Mouse (Mus musculus) retina, postnatal 7 days (tissue): ENCODE data around the gene Ubl4a.
"Not testable (repeated sequence)": the region's sequence is repeated elsewhere in the genome, so short reads cannot be mapped to it uniquely, and the experiment has no call there.

Experiments
- DNase-seq: peaks from one replicate; pipeline ENCODE4 v3.0.0-alpha.2; 2012; ENCODE audit warnings: low read depth, low spot score

Gene Ubl4a

DNA sequence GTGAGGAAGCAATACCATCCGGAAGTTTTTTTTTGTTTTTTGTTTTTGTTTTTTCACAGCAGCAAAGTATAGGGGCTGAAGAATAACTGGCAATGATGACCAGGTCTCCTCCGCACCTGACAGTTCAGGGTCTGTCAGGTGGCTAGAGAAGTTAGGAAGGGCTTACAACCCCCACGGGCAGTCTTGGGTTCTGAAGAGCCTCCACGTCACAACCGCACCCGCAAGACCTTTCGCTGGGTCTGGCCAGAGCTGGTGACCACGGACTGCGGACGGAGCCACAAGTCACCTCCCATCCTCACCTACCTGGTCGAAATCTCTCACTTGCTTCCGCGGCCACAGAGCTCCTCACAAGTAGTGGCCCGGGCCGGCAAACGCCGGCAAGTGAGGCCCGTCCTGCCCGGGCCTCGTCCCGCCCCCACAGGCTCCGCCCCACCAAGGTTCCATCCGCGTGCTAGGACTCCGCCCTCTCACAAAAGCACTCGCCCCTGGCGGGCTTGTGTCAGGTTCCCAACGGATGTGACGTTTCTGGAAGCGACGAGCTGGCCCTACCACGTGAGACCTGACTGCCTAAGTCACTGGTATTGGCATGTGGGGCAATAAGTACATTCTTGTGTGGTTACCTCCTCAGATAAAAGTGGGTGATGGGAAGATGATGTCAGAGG is at the start of gene Ubl4a, which contains the start of gene Slc10a3:
Gene Ubl4a (minus strand): TSS at position 331 of the 662 bp plus-strand sequence.
Gene Slc10a3 (minus strand): TSS at position 462 of the 662 bp plus-strand sequence.
- DNase-seq: peak; percentile 58

DNA sequence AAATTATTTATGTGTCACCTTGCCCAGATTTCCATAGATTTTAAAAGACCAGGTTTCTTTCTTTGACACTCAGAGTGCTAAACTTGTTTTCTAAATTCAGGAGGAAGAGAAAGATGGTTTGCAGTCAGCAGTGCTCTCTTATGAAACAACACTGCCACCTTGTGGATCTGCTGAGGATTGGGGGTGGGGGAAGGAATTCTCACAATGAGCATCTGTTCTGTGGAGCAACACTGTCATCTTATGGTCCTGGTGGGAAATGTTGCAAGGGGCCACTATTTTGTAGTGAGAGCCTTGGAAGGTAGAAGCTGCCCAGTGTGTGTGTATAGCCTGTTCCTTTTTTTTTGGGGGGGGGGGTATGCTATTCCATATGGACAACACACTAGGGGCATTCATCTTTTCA is 40.4 kb upstream of the Ubl4a start:
- peak; percentile 72 for DNase-seq

DNA sequence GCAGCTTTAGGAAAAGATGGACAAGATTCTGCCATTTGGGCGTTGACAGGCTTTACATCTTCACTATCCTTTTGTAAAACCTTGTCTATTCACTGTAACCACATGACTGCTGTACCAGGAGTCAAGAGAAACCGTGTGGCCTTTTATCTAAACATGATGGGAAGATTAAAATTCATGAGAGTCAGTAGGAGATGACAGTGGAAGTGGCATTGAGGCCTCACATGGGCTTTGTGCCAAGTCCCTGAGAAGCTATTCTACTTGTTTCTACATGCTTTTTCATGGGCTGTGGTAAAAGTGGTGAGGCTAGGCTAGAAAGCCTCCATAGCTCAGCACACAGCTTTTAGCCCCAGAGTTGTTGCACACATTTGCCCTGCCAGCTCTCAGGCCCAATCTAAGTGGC is 35.3 kb upstream of the Ubl4a start:
- DNase-seq: no peak

DNA sequence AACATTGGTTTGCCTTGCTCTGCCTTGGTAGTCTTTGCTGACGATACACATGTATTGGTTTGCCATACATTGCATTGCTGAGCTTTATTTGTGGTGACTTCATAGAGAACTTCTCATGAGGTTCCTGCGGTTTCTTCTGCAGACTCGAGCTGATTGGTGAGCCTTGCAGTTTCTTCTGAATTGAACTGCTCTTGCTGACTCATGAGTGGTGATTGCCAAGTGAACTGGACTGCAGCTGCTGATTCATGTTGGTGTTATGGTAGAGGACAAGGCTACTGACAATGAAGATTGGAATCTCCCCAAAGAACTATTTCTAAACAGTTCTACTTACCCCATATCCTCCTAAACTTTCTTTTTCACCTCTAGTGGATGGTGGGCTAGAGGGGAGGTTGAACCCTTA is 27.1 kb upstream of the Ubl4a start:
- no peak for DNase-seq

DNA sequence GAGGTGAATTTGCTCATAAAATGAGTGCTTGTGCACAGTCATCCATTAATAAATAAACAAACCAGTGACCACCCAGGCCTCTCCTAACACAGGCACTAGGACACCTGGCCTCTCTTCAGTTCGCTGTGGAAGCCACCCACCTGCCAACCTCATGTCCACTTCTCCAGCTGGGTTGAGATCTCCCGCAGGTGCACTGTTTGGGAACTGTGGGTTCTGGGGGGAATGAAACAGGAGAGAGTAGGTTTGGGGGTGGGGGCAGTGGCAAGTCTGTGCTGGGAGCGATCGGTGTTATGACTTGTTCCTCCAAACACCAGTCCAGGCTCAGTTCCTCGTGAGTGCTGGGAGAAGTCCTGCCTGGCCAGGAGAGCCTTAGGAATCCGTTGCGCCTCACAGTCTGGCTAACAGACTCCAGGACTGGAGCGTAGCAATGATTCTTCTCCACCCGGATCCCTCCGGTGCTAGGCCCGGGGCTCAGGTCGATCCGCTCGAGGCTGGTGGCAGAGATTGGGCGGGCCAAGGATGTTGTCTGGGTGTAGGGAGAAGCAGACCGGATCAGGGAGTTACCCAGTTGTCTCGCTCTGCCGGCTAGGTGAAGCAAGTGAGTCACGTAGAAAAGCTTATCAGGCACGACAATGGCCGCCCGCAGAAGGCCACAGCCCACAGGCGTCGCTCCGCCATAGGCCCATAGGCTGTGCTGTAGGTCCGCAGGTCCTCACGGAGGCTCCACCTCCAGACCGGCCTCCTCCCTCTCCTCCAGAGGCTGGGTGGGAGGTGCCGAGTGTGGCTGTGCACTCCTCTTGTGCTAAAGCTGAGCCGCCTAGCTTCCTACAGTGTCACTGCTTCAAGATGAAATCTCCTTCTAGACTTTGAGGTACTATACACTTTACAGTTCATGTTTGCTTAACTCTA is 19.8 kb upstream of the Ubl4a start, which contains the start of the genes Fam3a and Ikbkg:
Gene Fam3a (minus strand): TSS at position 738 of the 909 bp plus-strand sequence.
Gene Ikbkg (plus strand): TSS at position 756 of the 909 bp plus-strand sequence.
- peak; percentile 63 for DNase-seq

DNA sequence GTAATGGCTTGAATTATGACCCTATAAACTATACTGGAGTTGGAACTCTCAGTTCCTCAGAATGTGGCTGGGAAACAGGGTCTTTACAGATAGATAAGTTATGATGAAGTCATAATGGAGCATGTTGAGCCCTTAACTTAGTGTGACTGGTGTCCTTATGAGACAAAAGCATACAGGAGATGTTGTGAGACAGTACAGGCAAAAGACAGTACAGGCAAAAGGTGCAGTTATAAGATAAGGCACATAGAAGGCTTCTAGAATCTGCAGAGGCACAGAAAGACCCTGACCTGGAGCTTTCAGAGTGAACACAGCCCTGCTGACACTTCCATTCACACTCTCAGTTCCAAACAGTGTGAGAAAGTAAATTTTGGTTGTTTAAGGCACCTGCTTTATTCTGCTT is 15.1 kb upstream of the Ubl4a start:
- DNase-seq: no peak

DNA sequence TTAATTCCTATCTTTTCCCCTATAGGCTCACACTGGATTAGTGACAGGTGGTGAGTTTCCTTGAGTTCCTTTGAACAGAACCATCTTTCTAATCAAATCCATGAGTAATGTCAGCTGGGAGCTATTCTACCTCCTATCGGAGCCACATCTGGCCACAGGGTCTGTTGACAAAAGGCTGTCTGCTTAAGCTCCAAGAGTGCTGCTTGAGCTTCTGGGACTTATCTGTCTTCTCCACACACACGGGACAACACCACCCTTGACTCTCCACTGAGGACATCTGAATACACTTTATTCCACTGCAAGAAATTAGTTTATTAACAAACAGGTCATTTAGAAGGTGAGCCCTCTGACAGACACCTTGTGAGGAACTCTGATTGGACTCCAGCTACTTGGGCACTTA is 11.4 kb upstream of the Ubl4a start:
- no peak for DNase-seq

DNA sequence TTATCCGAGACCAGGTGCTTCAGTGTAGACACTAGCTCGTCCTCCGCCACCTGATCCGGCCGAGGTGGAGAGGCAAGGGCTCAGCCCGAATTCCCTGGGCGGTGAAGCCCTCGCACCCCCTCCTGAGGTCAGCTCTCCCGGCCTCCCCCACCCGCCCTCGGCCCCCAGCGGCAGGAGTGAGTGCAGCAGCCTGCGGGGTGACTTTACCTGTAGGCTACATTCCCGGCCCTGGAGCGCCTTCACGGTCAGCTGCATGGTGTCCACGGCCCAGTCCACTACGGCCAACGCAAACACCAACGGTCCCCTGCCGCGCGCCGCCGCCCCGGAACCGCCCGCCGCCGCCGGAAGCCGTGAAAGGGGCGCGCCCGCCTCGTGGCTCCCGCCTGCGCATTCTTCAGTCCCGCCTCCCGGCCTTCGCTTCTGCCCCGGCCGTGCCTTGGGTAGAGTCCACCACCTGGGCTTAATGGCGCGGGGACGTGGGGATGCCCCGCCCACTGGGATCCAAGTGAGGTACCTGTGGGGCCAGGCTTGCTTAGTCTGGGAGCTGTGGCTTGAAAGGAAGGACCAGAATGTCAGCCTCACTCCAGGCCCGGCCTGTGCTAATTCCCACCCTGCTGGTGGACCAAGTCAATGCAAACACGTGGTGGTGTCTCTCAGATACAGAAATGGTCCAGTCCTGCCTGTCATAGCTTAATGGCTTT is 4.7 kb downstream of the Ubl4a start:
- peak; percentile 35 for DNase-seq

DNA sequence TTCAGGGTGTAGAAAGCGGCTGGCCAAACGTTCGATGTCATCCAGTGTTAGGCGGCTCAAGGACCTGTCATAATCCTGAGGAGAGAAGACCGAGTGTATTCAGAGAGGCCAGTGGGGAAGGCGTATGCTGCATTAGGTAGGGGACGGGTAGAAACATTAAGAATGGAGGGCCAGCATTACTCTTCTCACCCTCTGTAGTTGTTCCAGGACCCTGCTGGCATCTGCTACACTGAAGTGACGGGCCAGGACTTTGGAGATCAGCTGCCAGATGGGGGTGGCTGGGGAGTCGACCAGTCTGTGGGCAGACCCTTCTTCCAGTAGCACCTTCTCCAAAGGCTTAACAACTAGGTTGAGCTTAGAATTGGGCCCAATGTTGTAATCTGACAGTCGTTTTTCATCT is 5.5 kb downstream of the Ubl4a start:
- no peak for DNase-seq

DNA sequence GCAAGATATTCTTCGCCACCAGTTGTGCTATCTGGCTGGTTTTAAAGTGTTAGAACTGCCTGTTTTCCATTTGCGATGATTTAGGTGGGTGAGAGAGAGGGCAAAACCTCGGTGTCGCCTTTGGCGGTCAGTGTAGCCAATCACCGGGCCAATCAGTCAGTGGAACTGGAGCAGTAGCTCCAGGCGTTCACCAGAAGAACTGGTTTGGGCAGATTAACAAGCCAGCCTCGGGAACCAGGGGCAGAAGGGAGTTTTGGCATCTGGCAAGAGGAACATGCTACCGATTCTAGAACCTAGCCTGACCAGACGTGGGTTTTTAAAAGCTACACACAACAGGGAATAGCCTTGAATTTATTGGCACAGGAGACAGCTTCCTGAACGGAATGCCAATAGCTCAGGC is 13.8 kb downstream of the Ubl4a start:
- no peak for DNase-seq

DNA sequence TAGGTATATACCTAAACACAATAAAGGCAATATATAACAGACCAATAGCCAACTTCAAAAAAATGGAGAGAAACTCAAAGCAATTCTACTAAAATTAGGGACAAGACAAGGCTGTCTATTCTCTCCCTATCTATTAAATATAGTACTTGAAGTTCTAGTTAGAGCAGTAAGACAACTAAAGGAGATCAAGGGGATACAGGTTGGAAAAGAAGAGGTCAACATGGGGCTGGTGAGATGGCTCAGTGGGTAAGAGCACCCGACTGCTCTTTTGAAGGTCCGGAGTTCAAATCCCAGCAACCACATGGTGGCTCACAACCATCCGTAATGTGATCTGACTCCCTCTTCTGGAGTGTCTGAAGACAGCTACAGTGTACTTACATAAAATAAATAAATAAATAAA is 15.9 kb downstream of the Ubl4a start:
- DNase-seq: not testable (repeated sequence)

DNA sequence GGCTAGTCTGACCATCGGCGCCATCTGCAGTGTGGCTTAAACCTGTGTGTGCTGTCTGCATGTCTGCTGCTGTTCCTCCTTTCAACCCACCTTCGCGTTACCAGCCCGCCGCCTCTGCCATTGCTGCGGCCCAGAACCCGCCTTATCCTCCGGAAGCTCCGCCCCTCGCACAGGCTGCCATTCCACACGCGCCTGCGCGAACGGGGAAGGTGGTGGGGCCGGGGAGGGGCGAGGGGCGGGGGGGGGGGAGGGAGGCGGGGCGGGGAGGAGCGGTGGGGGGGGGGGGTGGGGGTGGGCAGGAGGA is 19.6 kb downstream of the Ubl4a start, which contains the start of gene Lage3:
Gene Lage3 (minus strand): TSS at position 152 of the 304 bp plus-strand sequence.
- peak; percentile 72 for DNase-seq

DNA sequence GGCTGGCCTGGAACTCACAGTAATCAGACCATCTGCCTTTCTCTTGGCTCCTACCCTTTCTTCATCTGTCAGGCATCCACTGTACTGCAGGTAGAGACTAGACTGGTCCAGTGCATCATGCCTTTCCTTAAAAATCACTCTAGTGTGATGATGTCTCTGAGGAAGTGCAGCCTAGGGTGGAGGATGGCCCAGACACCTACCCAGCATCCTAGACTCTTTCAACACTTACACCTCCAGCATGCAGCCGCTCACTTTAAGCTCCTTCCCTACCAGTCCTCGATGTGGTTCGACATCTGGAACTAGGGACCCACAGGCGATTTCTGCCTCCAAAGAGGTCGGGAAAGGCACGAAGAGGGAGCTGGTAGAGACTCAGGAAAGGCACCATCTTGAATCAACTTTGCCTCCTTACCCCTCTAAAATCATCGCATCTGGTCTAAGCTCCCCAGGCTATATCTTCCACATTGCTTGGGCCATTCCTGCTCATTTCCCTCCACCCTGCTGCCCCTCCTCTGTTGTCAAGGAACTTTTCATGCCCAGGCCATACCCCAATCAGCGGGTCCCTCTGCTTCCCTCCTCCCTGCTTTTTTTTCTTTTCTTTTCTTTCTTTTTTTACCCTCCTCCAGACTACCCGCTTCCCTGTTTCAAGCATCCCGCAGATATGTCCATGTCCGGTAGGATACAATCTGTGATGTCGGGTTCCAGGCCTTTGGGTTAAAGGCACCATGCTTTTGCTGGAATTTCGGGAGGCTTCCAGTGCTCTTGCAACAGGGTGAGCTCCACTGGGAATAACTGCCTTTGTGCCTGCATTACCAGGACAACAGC is 20.2 kb downstream of the Ubl4a start:
- no peak for DNase-seq

DNA sequence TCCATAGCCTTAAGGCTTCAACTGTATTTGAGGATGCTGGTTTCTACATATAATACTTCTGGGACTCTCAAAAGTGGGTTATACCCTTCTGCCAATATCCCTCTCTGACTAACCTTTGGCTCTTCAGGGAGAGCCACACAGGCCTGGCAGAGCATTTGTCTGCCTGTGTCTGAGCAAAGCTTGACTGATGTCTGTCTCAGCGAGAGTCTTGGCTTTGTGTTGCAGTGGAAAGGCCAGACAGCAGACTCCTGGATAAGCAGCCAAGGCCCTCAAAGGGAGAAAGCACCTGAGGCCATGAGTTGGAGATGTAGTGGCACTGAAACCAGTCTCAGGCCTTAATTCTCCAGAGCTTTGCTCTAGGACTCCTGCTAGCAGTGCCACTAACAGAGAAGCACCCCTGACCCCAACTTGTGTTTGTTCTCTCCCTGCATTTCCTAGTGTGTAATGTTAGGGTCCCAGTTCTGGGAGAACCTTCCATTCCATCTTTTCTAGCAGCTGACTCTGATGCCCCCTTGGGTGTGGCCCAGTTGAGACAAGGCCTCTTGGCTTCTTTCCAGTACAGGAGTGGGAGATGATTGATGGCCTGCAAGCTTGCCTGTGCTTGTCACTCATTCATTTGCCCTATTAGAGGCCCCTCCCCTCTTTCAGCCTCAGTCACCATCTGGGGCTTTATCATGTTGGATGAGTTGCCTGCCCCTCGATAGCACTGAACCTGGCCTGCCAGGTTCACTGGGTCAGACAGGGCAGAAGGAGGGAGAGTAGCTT is 42.7 kb downstream of the Ubl4a start:
- DNase-seq: no peak

DNA sequence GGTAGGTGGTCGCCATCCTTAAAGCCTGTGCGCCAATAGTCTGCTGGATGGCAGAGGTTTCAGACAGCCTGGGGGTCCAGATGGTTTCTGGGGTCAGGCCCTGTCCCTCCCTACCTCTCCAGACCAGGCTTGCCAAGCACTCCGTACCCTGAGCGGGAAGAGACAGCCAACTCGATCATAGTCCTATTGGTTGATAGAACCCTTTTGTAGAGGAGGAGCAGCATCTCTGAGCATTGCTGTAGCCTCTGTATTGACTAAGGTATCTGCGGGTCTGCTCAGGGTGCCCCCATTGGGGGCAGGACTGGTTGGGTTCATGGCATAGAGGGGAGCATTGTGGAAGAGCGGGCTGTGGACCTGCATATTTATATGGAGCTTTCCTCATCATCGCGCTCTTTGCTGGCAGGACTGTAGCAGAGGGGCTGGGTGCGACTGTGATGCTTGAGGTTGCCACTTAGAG is 43.8 kb downstream of the Ubl4a start:
- no peak for DNase-seq

DNA sequence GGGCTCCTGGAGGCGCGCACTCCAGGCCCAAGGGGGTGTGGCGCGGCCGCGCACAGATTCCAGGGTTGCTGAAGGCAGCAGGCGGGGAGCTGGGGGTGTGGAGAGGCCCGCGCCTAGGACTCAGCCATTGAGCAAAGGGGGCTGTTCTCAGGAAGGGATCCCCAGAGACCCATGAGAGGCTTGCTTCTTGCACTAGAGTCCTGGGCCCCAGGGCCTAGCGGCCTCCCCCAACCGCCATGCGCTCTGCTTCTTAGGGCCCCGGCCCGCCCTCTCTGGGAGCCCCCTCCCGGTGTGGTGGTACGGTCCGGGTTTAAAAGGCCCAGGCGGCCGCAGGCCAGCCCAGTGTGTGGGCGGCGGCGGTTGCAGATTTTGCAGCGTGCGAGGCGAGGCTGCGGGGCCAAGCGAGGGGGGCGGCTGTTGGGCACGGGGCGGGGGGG is 44.3 kb downstream of the Ubl4a start, which contains the start of gene Plxna3:
Gene Plxna3 (plus strand): TSS at position 342 of the 437 bp plus-strand sequence.
- peak; percentile 64 for DNase-seq
